Comparison of ENCODE assay signal across 42 mouse cellular contexts in genomic region chr13:41273927-41274650, GRCm38 (mm10). TPM values are rescaled to one million over a fixed set of nuclear protein-coding genes. Genes with fewer than 3 reads are reported as not detected.
"Had no signal": no experiment of that assay in that cellular context is flagged by ENCODE, and none has a peak within 500 bp of the region (broad histone marks: within the 10 kb centered on the region; RNA-seq: fewer than 3 reads in every experiment).

Gene Gm17364 (minus strand): TSS chr13:41273977.

- H3K27ac ChIP-seq: gastrocnemius, adult 2 months; heart, embryonic 10.5 days; hindbrain, embryonic 10.5 days; hindbrain, embryonic 12.5 days; hindbrain, embryonic 14.5 days; limb, embryonic 13.5 days; limb, embryonic 15.5 days; liver, embryonic 13.5 days; liver, embryonic 15.5 days had no signal

- H3K4me2 ChIP-seq: heart, embryonic 12.5 days; hindbrain, embryonic 12.5 days; hindbrain, embryonic 14.5 days; limb, embryonic 13.5 days; limb, embryonic 15.5 days; liver, embryonic 11.5 days; liver, embryonic 13.5 days; liver, embryonic 15.5 days had no signal

- H3K9me3 ChIP-seq: hindbrain, embryonic 12.5 days; limb, embryonic 13.5 days; limb, embryonic 15.5 days; liver, embryonic 13.5 days; liver, embryonic 15.5 days had no signal

- H3K4me3 ChIP-seq: gastrocnemius, adult 2 months; heart, embryonic 10.5 days; heart, embryonic 12.5 days; hindbrain, embryonic 10.5 days; hindbrain, embryonic 12.5 days; limb, embryonic 13.5 days; limb, embryonic 15.5 days; liver, embryonic 13.5 days; liver, embryonic 15.5 days had no signal

- H3K4me1 ChIP-seq: heart, embryonic 10.5 days; heart, embryonic 12.5 days; hindbrain, embryonic 10.5 days; hindbrain, embryonic 12.5 days; limb, embryonic 13.5 days; limb, embryonic 15.5 days; liver, embryonic 13.5 days; liver, embryonic 15.5 days had no signal

- ATAC-seq: hindbrain, embryonic 16.5 days had no signal

- H3K9ac ChIP-seq: heart, embryonic 12.5 days; hindbrain, embryonic 12.5 days; hindbrain, embryonic 14.5 days; limb, embryonic 13.5 days; limb, embryonic 15.5 days; liver, embryonic 13.5 days; liver, embryonic 15.5 days had no signal

- DNase-seq: gastrocnemius, adult 2 months; gastrocnemius, postnatal 10 days; gastrocnemius, postnatal 25 days; heart, adult 18-20 months; heart, postnatal 10 days; heart, postnatal 4 days; kidney, adult 18-20 months; kidney, adult 8-10 months; kidney, postnatal 10 days; kidney, postnatal 25 days; kidney, postnatal 4 days; layer of hippocampus, adult 9-11 months; layer of hippocampus, postnatal 36 days; left cerebral cortex, postnatal 4 days; liver, embryonic 13.5 days had no signal

- H3K27me3 ChIP-seq: heart, embryonic 12.5 days; hindbrain, embryonic 12.5 days; limb, embryonic 13.5 days; limb, embryonic 15.5 days; liver, embryonic 13.5 days; liver, embryonic 15.5 days had no signal

- H3K36me3 ChIP-seq: heart, embryonic 10.5 days; hindbrain, embryonic 10.5 days had no signal

RNA-seq across cellular contexts. Expression of gene Gm17364, which starts in this region (rescaled TPM):
- total RNA-seq: gastrocnemius, adult 2 months; gastrocnemius, postnatal 10 days; gastrocnemius, postnatal 25 days; gastrocnemius, postnatal 4 days; granulocyte monocyte progenitor cell, adult 5-6 weeks; heart, adult 18-20 months; heart, adult 8-10 months; heart, postnatal 10 days; heart, postnatal 25 days; heart, postnatal 4 days; layer of hippocampus, adult 8-10 months; layer of hippocampus, postnatal 14 days; layer of hippocampus, postnatal 36 days; left cerebral cortex, adult 18-20 months; left cerebral cortex, adult 8-10 months; left cerebral cortex, postnatal 10 days; left cerebral cortex, postnatal 25 days; left cerebral cortex, postnatal 4 days had no signal
- polyA plus RNA-seq: frontal cortex, adult 2 months; heart, embryonic 10.5 days; heart, embryonic 12.5 days; heart, embryonic 14.5 days; heart, embryonic 16.5 days; hindbrain, embryonic 10.5 days; hindbrain, embryonic 12.5 days; hindbrain, embryonic 14.5 days; hindbrain, embryonic 16.5 days; intestine, embryonic 14.5 days; kidney, embryonic 14.5 days; kidney, embryonic 16.5 days; limb, embryonic 11.5 days; limb, embryonic 13.5 days; limb, embryonic 15.5 days; liver, embryonic 11.5 days; liver, embryonic 13.5 days; liver, embryonic 15.5 days had no signal
